Mouse (Mus musculus): ENCODE data around the gene Atp6v0e2. TPM values are rescaled to one million over a fixed set of nuclear protein-coding genes. Genes with fewer than 3 reads are reported as not detected.

Atp6v0e2 gene
- polyA plus RNA-seq, 2 experiments: 7.8 to 11.0 TPM

GRCm38 (mm10) chr6:48493136-48493730 lies 44.2 kb upstream of the Atp6v0e2 start:
- Histone ChIP-seq H3K27me3 (ENCODE audit: control insufficient read depth, insufficient read depth, low read length) (no peaks in the 10 kb centered on the region), H3K9me3 (ENCODE audit: control insufficient read depth, low read length) (no peaks in the 10 kb centered on the region), H3K27ac (replicated peaks; ENCODE audit: low read depth, low read length) (no peak overlapping the region), H3K4me2 (replicated peaks; ENCODE audit: low read depth, low read length, severe bottlenecking) (no peak overlapping the region), H3K4me1 (ENCODE audit: control insufficient read depth, insufficient read depth, low read length) (peaks cover 3% of the 10 kb centered on the region; the same call in 1 of the 2 replicates), H3K4me3 (replicated peaks; ENCODE audit: low read length) (no peak overlapping the region), H3K9ac (ENCODE audit: low read depth, low read length, severe bottlenecking) (no peak overlapping the region), H3K36me3 (ENCODE audit: control insufficient read depth, insufficient read depth, low read length) (no peaks in the 10 kb centered on the region)
- DNase-seq (ENCODE audit: low spot score) (no peak), ATAC-seq (ENCODE audit: low FRiP score, low read depth) (no peak)
- no peak for TF ChIP-seq POLR2A (IDR thresholded peaks at IDR 0.05; ENCODE audit: borderline replicate concordance, extremely low read depth, insufficient read depth, insufficient read length)
- 25% methylated on average over 8 of the region's 8 CpGs for WGBS

DNA sequence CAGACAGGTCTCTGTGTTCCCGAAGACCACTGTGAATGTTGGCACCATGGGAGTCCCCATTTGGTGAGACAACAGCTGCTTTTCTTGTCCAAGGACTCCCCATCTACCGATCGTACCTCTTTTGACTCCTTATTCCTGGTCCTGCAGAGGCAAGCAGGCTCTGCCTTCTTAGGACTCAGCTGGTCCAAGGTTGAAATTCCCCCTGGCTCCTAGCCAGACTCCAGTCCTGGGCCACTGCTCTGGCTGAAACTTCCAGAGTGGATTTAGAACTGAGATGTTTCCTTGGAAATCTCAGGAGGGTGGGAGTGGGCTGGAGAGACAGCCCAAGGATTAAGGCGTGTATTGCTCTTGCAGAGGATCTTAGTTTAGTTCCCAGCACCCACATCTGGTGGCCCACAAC lies 39.9 kb upstream of the Atp6v0e2 start:
- Histone ChIP-seq H3K4me3 (replicated peaks; ENCODE audit: low read length) (no peak overlapping the region), H3K36me3 (ENCODE audit: control insufficient read depth, insufficient read depth, low read length) (no peaks in the 10 kb centered on the region), H3K9me3 (ENCODE audit: control insufficient read depth, low read length) (no peaks in the 10 kb centered on the region), H3K4me1 (ENCODE audit: control insufficient read depth, insufficient read depth, low read length) (no peaks in the 10 kb centered on the region), H3K27me3 (ENCODE audit: control insufficient read depth, insufficient read depth, low read length) (no peaks in the 10 kb centered on the region), H3K27ac (replicated peaks; ENCODE audit: low read depth, low read length) (no peak overlapping the region), H3K9ac (ENCODE audit: low read depth, low read length, severe bottlenecking) (no peak overlapping the region), H3K4me2 (replicated peaks; ENCODE audit: low read depth, low read length, severe bottlenecking) (no peak overlapping the region)
- WGBS: 88% methylated on average over 4 of the region's 4 CpGs
- DNase-seq (ENCODE audit: low spot score) (no peak), ATAC-seq (ENCODE audit: low FRiP score, low read depth) (no peak)
- no peak for TF ChIP-seq POLR2A (IDR thresholded peaks at IDR 0.05; ENCODE audit: borderline replicate concordance, extremely low read depth, insufficient read depth, insufficient read length)

- Histone ChIP-seq H3K36me3 (ENCODE audit: control insufficient read depth, insufficient read depth, low read length) (peaks cover 7% of the 10 kb centered on the region; the same call in 1 of the 2 replicates), H3K9ac (ENCODE audit: low read depth, low read length, severe bottlenecking) (no peak overlapping the region), H3K27ac (replicated peaks; ENCODE audit: low read depth, low read length) (no peak overlapping the region), H3K27me3 (ENCODE audit: control insufficient read depth, insufficient read depth, low read length) (no peaks in the 10 kb centered on the region), H3K9me3 (ENCODE audit: control insufficient read depth, low read length) (no peaks in the 10 kb centered on the region), H3K4me3 (replicated peaks; ENCODE audit: low read length) (peak overlapping the region; percentile 51; the same call in 1 of the 2 replicates), H3K4me2 (replicated peaks; ENCODE audit: low read depth, low read length, severe bottlenecking) (peak overlapping the region; percentile 81), H3K4me1 (ENCODE audit: control insufficient read depth, insufficient read depth, low read length) (peaks cover 8% of the 10 kb centered on the region; the same call in 1 of the 2 replicates)
- 7% methylated on average over 2 of the region's 2 CpGs for WGBS
- ATAC-seq (ENCODE audit: low FRiP score, low read depth): peak; percentile 35; the same call in 1 of the 2 replicates
- no peak for TF ChIP-seq POLR2A (IDR thresholded peaks at IDR 0.05; ENCODE audit: borderline replicate concordance, extremely low read depth, insufficient read depth, insufficient read length)
- DNase-seq (ENCODE audit: low spot score): no peak
These were observed 33.6 kb upstream of the Atp6v0e2 start for GRCm38 (mm10) chr6:48503847-48504240.

DNA sequence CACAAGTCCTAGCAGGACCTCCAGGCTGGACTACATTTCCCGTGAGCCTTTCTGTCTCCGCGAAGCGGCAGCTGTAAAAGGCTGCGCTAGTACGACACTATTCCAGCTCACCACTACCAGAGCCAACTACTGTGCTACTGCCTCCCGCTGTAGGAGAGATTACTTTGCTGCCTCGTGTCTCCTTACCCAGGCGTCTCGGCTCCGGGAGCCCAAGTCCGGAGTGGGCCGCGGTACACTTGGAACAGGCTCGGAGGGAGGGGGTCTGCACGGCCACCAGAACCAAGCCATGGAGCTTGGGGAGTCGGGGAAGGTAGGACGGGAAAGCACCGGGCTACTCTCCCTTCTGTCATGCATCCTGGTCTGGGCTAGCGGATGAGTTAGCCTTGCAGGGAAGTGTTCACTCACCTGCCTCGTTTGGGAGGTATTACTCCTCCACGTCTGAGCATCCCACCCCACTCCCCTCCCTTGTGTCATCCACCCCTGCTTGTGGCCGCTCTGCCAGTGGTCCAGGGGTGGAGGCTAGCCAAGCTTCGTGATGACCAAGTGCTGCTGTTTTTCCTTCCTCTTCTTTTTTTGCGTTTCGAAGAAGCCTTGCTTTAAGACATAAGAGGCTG lies 33.1 kb upstream of the Atp6v0e2 start:
- DNase-seq (ENCODE audit: low spot score): peak; percentile 88
- ATAC-seq (ENCODE audit: low FRiP score, low read depth): peak; percentile 95

GRCm38 (mm10) chr6:48508087-48508486 lies 29.3 kb upstream of the Atp6v0e2 start:
- Histone ChIP-seq H3K27ac (replicated peaks; ENCODE audit: low read depth, low read length) (no peak overlapping the region), H3K4me3 (replicated peaks; ENCODE audit: low read length) (no peak overlapping the region), H3K4me2 (replicated peaks; ENCODE audit: low read depth, low read length, severe bottlenecking) (no peak overlapping the region), H3K4me1 (ENCODE audit: control insufficient read depth, insufficient read depth, low read length) (peaks cover 8% of the 10 kb centered on the region; the same call in 1 of the 2 replicates), H3K9ac (ENCODE audit: low read depth, low read length, severe bottlenecking) (no peak overlapping the region), H3K27me3 (ENCODE audit: control insufficient read depth, insufficient read depth, low read length) (no peaks in the 10 kb centered on the region), H3K9me3 (ENCODE audit: control insufficient read depth, low read length) (no peaks in the 10 kb centered on the region), H3K36me3 (ENCODE audit: control insufficient read depth, insufficient read depth, low read length) (peaks cover 36% of the 10 kb centered on the region)
- ATAC-seq (ENCODE audit: low FRiP score, low read depth): no peak
- no peak for TF ChIP-seq POLR2A (IDR thresholded peaks at IDR 0.05; ENCODE audit: borderline replicate concordance, extremely low read depth, insufficient read depth, insufficient read length)
- DNase-seq (ENCODE audit: low spot score): no peak
- 76% methylated on average over 4 of the region's 4 CpGs for WGBS

More for the DNA sequence above, 33.1 kb upstream of the Atp6v0e2 start:
- Histone ChIP-seq H3K9ac (ENCODE audit: low read depth, low read length, severe bottlenecking) (peak overlapping the region; percentile 70), H3K4me3 (replicated peaks; ENCODE audit: low read length) (peak overlapping the region; percentile 51), H3K9me3 (ENCODE audit: control insufficient read depth, low read length) (no peaks in the 10 kb centered on the region), H3K4me1 (ENCODE audit: control insufficient read depth, insufficient read depth, low read length) (peaks cover 8% of the 10 kb centered on the region; the same call in 1 of the 2 replicates), H3K4me2 (replicated peaks; ENCODE audit: low read depth, low read length, severe bottlenecking) (peak overlapping the region; percentile 81), H3K27ac (replicated peaks; ENCODE audit: low read depth, low read length) (peak overlapping the region; percentile 40; the same call in 1 of the 2 replicates), H3K36me3 (ENCODE audit: control insufficient read depth, insufficient read depth, low read length) (peaks cover 12% of the 10 kb centered on the region; the same call in 1 of the 2 replicates), H3K27me3 (ENCODE audit: control insufficient read depth, insufficient read depth, low read length) (no peaks in the 10 kb centered on the region)
- peak; percentile 77; the same call in 1 of the 2 replicates for TF ChIP-seq POLR2A (IDR thresholded peaks at IDR 0.05; ENCODE audit: borderline replicate concordance, extremely low read depth, insufficient read depth, insufficient read length)
- under 1% methylated on average over 26 of the region's 26 CpGs for WGBS

Measured in limb, embryonic 14.5 days (tissue).